Mouse (Mus musculus): Measurements from ENCODE around the gene Nop16. TPM values are rescaled to one million over a fixed set of nuclear protein-coding genes. Genes with fewer than 3 reads are reported as not detected.

Gene Nop16
- polyA plus RNA-seq, 3 experiments from 2014 or later = 53.6 to 63.9 (median 55.8) TPM

DNA sequence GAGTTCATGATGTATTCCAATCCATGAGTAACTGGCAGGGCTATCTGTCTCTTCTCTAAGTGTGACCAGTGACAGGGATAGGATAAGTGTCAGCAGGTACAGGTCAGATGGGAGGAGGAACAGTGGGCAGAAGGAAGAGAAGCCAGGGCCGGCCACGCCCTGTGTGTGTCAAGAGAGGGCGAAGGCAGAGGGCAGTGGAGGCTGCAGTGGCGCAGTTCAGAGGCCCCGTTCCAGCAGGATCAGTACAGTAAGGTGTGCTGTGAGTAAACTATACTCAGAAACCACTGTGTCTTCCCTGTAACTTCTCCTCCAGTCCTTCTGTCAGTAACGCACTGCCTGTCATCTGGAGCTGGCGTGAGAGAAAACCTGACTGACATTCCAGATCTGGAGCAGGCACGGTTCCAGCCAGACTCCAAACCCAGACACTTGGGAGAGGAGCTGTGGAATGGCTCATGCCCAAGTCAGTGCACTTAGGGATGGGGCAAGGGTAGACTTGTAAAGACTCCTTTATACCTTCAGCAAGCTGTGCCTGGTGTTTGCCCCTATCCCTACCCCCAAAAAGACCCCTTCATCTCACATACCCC is 6.3 kb upstream of the Nop16 start:
- ATAC-seq = no peak

DNA sequence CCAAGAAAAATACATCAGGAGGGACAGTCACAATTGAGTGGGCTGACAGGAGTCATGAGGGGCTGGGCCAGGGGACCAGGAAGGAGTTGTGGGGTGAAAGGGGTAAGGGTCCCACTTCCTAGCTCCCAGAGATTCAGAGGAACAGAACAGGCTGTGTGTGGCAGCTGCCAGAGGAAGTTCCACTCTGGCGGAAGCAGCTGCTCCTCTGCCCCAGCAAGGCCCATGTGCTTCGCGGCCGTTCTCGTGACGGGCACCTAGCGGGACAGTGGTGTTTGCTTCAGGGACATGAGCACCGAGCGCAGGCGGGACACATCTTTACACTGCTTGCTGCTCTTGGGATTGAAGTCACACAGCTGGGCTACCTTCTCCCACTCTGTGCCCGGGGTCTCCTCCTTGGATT is 3.7 kb upstream of the Nop16 start:
- no peak for ATAC-seq

DNA sequence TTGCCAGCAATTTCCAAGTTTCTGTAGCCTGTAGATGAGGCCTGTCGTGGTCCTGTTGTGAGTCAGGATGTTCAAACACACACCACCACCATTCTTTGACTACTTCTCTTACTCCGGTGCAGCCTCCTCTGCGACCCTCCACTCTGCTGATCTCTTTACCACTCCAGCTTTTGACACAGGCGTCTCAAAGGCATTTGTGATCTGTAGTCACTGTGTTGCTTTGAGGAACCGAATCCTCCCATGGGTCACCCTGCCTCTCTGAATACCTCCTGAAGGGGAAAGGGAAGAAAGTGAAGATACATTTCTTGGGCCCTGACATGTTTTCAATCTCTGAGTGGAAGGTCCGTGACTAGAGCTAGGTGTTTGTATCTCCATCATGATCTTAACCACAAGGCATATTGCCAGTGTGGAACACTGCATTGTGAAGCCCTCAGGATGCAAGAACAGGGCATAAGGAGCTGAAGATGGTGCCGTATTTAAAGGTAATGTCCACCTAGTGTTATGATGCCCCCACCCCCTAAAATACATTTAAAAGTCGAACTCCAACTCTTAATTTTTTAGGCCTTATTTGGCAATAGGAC is 2.0 kb upstream of the Nop16 start:
- no peak for ATAC-seq

DNA sequence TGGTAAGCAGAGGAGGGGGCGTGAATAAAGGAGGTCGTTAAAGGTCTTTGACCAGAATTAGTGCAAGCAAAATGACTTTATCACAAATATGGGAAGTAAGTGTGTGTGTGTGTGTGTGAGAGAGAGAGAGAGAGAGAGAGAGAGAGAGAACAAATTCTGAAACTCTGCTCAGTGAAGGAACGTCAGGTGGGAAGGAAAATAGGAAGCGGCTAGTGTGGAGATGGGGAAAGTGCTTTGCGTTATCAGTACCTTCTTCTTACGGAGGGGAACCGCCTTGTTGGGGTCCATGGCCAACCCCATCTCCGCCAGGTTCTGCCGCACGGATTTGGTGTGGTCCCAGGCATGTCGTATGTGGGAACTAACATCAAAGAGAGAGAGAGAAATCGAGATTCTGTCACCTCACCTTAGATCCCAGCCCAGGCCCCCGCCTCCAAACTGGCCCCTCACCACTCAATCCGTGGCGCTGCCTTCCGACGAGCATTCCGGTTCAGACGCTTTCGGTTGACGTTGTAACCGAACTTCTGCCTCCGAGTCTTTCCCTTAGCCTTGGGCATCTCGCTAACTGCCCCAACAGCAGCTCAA is 385 bp downstream of the Nop16 start:
- peak; percentile 11 for ATAC-seq

DNA sequence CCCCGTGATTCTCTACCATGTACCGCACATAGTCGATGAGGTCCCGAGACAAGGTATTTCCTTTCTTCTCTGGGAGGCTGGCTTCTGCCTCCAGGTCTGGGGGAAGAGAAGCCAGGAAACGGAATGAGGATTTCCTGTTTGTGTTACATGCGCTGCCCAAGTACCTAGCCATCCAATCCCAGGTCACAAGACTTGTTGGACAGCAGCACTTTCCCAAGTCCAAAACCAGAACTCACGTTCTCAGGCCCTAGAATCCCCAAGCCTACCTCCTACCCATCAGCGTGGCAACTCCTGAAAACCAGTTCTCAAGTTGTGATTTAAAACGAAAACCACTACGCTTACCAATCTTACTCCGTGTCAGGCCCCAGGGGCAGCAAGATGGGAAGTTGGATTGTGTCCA is 4.1 kb downstream of the Nop16 start:
- ATAC-seq = no peak

DNA sequence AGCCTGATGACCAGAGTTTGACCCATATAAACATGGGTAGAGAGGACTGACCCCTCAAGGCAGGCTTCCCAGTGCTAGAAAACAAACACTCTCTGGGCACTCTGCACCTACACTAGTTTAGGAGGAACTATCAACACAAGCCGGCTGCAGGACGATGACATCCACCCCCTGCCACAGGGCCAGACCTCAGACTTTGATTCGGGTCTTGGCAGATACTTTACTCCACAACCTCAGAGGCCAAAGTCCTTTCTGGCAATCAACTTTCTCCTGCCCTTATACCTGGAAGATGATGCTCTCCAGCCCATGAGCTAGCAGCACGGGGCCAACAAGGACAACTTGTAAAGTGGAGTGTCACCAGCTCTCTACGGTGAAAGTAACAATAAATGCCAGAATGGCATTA is 7.0 kb downstream of the Nop16 start:
- ATAC-seq = no peak

DNA sequence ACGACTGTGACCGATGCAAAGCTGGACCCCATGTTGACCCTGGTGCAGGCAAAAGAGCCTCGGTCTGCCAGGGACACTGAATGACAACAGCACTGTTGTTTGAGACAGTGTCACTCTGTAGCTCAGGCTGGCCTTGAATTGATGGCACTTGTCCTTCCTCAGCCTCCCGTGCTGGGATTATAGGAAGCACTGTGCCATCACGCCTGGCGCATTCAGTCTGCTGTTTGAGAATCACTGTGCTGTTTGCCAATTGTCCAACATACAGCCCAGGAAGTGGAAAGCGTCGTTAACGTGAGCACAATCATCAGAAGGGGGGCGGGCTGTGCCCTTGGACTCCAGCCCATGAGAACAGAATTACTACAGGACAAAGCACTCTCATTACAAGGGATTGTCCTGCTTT is 7.8 kb downstream of the Nop16 start:
- ATAC-seq = no peak

DNA sequence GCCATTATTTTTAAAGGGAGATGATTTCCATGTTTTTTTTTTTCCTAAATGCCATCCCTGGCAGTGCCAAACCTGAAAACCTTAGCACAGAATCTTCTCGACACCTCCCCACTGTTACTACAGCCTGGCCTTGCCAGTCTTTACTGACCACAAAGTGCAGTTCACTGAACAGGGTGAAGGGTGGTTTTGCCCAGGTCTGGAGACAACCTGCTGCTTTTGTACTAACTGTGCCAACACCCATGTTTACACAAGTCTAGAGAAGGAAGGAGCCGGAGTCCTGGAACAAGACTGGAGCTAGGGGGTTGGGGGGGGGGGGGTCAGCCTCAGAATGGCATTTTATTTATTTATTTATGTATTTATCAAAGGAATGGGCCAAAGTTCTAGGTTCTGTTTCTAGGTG is 8.5 kb downstream of the Nop16 start:
- no peak for ATAC-seq

DNA sequence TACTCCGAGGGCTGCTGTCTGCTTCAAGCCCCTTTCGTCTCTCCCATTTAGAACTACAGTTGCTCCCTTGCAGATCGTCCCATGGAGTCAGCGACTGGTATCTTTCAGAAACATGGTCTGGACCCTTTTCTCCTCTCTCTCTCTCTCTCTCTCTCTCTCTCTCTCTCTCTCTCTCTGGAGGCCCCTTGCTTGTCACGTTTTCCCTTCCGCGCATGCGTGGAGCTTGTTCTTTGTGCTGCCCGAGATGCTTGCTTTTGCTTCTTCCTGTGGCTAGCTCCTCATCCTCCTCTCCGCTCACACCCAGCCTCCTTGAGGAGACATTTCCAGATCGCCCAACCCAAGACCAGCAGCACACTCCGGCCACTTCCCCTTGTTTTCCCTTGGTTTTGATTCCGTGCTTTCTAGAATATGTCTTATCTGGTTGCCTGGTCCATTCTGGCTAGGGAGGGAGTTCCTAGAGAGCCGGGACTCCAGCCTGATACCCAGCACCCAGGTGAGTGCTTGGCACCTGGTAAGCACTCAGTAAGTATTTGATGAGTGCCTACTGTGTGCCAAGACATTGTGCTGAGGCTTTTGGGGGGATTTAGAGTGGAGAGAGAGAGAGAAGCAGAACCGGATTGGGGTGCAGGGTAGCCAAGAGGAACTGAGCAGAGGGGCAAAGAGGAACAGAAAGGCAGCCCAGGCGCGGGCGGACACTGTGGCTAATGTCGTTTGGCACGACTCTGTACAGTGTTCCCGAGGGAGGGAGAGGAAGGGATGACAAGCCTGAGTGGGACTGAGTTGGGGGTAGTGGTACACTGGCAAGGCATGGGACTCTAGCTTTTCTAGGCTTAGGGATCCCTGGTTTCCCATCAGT is 12.0 kb downstream of the Nop16 start:
- ATAC-seq = no peak

DNA sequence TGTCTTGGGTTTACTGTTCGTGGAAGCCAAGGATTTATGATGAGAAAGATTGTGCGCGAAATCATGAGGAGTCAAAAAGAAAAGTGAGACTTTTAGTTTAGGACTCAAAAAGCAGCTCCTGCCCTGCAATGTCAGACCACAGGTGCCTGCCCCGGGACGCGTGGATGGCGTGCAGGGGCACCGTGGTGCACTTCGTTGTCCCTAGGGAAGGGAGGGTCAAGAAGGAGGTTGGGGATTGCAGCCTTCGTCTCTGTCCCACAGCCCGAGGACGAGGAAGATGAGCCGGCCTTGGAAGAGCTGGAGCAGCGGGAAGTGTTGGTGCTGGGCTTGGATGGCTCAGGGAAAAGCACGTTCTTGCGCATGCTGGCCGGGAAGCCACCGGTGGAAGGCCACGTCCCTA is 14.4 kb downstream of the Nop16 start:
- peak; percentile 17 for ATAC-seq

DNA sequence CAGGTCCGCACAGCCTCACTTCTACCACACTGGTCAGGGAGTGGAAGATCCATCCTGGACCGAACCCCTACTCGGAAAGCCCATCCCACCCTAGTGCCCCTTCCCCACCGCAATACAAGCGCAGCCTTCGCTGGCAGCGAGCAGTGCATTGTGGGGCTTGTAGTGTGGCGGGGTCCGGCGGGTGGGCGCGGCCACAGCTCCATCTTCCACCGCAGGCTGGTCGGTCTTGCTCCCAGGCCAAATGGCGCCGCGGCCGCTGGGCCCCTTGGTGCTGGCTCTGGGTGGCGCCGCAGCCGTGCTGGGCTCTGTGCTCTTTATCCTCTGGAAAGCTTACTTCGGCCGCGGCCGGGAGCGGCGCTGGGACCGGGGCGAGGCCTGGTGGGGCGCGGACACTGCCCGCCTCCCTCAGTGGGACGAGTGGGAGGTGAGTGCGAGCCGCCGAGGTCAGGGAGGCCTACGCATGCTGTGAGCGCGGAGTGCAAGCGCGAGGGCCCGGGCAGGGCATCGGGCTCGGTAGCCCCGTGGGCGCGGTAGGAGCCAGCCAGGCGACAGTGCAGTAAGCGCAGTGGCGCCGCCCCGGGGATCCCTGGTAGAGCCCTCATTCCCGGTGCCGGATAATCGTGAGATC is 14.9 kb downstream of the Nop16 start, which contains the start of gene Arl10:
TSS of gene Arl10 (plus strand) at position 162 of the 628 bp plus-strand sequence.
- peak; percentile 64 for ATAC-seq

DNA sequence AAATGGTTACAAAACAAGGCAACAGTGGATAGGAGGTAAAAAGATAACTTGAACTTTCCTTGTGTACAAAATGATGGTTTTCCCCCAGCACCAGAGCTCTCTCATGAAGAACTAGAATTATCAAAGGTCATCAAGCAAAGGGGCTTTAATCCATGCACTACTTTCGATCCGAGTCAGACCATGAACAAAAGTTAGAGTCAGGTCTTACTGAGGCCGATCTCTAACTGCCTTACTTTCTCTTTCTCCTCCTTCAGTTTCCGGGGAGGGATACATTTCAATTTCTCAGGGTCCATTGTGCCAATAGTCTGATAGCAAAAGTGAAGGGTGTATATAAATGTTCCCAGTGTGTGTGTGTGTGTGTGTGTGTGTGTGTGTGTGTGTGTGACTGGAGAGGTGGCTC is 17.3 kb downstream of the Nop16 start:
- peak; percentile 35 for ATAC-seq

DNA sequence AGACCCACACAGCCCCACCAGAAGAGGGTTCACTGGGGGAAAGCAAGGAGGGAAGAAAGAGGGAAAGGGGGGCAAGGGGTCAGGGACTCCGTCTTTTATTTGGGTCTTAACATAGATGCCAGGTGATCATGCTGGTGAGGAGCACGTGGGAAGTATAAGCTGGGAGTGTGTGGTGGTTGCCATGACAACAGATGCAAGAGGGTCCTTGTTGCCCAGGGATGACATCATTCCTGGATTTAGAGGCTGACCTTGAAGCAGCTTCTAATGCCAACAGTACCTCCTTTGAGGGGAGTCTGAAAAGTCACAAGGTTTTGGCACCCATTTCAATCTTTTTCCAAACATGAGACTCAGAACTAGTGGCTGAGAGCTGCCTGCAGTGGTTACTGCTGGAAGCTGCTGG is 18.3 kb downstream of the Nop16 start:
- no peak for ATAC-seq

DNA sequence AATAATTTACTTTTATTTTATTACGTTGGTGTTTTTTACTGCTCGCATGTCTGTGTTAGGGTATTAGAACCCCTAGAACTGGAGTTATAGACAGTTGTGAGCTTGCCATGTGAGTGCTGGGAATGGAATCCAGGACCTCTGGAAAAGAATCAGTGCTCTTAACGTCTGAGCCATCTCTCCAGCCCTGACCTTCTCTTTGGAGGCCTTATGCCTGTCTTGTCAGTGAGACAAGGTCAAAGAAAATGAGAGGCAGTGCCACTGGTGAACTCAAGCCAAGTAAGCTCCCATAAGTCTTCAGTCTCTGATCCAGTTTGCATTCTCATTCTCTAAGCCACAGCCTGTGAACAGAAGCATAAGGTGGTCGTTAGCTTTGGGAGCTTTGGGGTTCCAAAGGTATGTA is 19.2 kb downstream of the Nop16 start:
- ATAC-seq = no peak

DNA sequence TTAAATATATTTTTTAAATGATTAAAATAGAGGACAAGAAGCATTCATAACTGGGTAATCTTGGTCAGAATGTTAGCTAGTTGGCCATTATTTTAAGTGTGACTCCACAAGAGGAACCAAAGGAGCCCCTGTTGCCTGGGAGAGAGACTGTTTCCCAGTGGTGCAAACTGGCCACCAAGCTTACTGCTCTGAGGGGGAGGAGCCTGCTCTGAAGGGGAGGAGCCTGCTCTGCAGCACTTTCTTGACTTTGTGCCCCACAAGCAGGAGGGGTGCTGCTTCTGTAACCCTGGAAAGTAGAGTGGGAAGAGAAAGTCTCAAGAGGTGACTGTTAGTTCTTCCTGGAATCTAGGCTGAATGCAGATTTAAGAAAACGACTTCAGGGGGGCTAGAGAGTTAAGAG is 20.6 kb downstream of the Nop16 start:
- no peak for ATAC-seq

DNA sequence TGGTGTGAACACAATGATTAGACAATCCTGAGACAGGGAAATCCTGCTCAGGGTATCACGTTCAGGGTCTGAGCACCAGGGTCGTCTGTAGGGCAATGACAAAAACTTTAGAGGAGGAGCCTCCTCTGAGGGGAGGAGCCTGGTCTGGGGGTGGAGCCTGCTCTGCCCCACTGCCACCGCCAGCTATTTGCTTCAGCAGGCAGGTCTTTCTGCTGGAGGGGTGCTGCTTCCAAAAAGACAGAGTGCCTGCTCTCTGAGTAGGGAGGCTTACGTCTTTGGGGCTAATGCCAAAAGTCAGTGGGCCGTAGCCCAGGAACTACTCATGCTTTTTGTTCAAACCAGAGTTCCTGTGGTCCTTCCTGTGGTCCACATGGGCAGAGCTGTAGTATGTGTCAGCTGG is 21.5 kb downstream of the Nop16 start:
- ATAC-seq = no peak

DNA sequence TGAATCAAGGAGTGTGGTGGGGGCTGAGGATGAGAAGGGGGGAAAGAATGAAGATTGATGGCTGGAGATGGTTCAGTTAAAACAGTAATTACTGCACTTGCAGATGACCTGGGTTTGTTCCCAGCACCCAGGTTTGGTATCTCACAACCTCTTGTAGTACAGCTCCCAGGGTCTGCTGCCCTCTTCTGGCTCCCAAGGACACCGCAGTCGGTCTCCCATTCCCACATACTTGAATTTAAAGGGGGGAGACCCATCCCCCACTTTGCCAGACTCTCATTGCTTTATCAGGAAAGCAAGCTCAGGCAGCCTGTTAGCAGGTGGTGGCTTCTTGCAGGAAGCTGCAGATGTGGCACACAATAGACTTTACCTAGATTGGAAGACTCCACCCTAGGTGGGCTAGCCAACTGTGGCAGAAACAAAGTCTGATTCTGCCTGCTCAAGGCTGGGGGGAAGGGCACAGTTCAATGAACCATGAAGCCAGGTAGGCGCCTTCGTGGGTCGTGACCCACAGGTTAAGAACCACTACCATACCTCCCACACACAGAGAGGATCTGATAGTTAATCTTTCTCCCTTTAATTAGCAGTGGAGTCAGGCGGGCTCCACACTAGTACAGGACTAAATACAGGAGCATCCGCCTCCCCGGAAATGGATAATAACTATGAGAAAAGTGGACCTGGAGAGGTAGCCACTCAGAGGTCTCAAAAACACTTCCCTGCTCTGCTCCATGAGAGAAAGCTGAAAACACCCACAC is 24.1 kb downstream of the Nop16 start:
- ATAC-seq = no peak

DNA sequence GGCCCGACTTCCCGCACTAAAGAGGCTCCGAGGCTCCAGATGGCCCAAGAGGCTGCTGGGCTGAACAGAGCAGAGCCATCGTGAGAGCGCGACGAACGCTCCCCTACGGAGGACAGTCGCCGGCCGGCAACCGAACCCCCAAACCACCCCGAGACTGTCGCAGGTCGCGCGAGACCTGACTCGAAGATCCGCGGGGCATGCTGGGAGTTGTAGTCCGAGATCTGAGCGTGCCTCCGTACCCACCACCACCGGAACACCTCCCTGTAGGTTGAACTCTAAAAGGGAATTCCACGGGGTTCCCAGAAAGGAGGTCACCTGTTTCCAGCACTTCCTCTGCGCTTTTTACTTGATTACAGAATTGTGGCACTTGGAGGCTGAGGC is 24.7 kb downstream of the Nop16 start, which contains the start of gene 4833439L19Rik:
TSS of gene 4833439L19Rik (minus strand) at position 235 of the 381 bp plus-strand sequence.
- ATAC-seq = peak; percentile 99

DNA sequence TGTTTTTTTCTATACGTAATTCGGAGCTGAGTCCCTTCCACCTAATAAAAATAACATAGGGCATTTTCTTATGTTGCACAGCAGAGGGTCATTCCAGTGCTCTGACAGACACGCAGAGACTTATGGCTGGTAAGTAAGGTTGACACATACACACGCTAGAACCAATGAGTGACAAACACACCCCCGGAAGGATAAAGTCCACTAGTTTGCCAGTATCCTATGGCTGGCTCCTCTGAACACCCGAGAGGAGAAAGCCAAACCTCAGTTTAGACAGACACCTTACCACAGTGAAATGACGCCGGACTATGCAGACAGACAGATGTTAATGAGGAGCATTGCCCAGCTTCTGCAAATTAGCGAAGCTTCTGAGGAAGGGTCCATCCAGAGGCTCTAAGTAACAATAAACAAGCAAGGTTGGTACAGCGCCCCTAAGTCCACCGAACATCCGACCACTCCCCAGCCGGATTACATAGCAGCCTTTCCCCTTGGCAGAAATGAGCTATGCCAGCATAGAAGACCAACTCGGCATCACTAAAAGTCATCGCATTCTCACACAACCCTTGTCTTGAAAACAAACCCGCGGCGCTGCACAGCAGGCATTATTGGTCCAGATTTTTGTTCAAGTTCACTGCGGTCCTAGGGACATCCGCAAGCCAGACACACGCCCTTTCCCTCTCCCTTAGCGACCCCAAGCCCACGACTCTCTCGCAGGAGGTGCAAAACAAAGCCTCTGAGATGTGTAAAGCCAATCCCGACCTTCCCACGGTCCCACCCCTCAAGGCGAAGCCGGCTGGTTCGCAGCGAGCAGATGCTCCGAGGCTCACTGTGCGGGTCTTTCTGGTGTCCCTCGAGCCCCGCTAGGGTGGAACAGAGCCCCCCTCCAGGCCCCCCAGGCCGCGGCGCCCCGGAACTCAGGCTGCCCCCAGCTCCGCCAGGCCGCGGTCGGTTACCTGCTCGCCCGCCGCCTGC is 25.4 kb downstream of the Nop16 start:
- peak; percentile 6 for ATAC-seq

DNA sequence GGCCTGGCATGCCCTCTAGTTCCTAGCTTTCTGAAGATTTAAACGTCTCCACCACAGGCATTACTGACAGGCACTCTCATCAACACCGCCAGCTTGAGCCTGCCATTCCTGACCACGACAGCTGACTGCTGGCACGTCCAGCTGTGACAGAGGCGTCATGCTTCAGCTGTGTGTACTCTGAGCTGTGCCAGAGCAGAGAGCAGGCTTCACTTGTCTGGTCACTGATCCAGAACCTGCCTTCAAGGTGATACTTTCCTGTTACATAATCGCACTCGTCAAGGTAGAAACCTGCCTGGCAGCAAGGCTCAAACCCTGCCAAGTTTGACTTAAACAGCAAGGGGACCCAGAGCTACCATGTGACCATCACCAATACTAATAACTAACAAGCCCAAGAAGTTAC is 27.3 kb downstream of the Nop16 start:
- no peak for ATAC-seq

DNA sequence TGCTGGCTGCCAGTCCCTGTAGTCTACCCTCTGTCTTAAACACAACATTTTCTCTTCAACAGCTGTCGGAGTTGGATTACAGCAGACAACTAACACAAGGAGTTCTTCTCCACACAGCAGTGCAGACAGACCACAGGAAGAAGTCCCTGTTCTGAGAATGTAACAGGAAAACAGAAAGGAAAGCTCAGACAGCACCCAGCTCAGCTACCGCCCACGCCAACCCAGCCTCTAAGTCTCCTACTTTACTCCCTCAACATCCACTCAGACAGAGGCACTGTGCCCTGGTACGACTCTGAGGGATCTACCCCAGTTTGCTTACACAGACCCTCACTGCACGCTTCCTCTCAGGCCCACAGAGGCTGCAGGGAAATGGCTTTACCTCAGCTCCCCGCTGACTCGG is 29.3 kb downstream of the Nop16 start:
- no peak for ATAC-seq
